Mouse (Mus musculus): ENCODE measurements around the gene Nfic. TPM values are rescaled to one million over a fixed set of nuclear protein-coding genes. Genes with fewer than 3 reads are reported as not detected.

Gene Nfic
- polyA plus RNA-seq, 1 experiment from 2014 or later, result 31.5 TPM

GRCm38 (mm10) chr10:81377793-81378552, 77.5 kb downstream of the Nfic start, which contains the start of gene Fzr1:
Gene Fzr1, minus strand, starts transcription at chr10:81378516.
- peak within 1 kb of the TSS; percentile 82 for H3K4me2 ChIP-seq (replicated peaks)
- peaks cover 29% of the 10 kb centered on the region for H3K4me1 ChIP-seq
- under 1% methylated on average over 58 of the region's 59 CpGs for WGBS

GRCm38 (mm10) chr10:81377362-81377664, 78.1 kb downstream of the Nfic start:
- peaks cover 31% of the 10 kb centered on the region for H3K4me1 ChIP-seq
- no peak overlapping the region for H3K27ac ChIP-seq

More at GRCm38 (mm10) chr10:81377793-81378552, 77.5 kb downstream of the Nfic start, which contains the start of gene Fzr1:
- H3K4me3 ChIP-seq, result peak within 1 kb of the TSS; percentile 88
- no peaks in the 10 kb centered on the region for H3K9me3 ChIP-seq (replicated peaks)
- peaks cover 23% of the 10 kb centered on the region for H3K36me3 ChIP-seq
- H3K9ac ChIP-seq, result peak within 1 kb of the TSS; percentile 96
- peak; percentile 78 for ATAC-seq (ENCODE audit: low FRiP score)
- H3K27me3 ChIP-seq, result no peaks in the 10 kb centered on the region
- peak within 1 kb of the TSS; percentile 85 for H3K27ac ChIP-seq

GRCm38 (mm10) chr10:81376561-81377361, 78.7 kb downstream of the Nfic start:
- Histone ChIP-seq H3K4me1 (peaks cover 29% of the 10 kb centered on the region), H3K27ac (no peak overlapping the region), H3K27me3 (no peaks in the 10 kb centered on the region), H3K36me3 (peaks cover 35% of the 10 kb centered on the region), H3K4me2 (replicated peaks) (peak overlapping the region; percentile 82), H3K4me3 (peak overlapping the region; percentile 88), H3K9me3 (replicated peaks) (no peaks in the 10 kb centered on the region), H3K9ac (peak overlapping the region; percentile 96)
- 40% methylated on average over 6 of the region's 6 CpGs for WGBS
- no peak for ATAC-seq (ENCODE audit: low FRiP score)

More at GRCm38 (mm10) chr10:81377362-81377664, 78.1 kb downstream of the Nfic start:
- Histone ChIP-seq H3K9me3 (replicated peaks) (no peaks in the 10 kb centered on the region), H3K9ac (peak overlapping the region; percentile 96), H3K4me2 (replicated peaks) (peak overlapping the region; percentile 82), H3K36me3 (peaks cover 30% of the 10 kb centered on the region), H3K27me3 (no peaks in the 10 kb centered on the region), H3K4me3 (peak overlapping the region; percentile 88)
- no peak for ATAC-seq (ENCODE audit: low FRiP score)
- WGBS, result 68% methylated on average over 2 of the region's 2 CpGs

GRCm38 (mm10) chr10:81375322-81375721, 80.1 kb downstream of the Nfic start:
- peaks cover 48% of the 10 kb centered on the region for H3K36me3 ChIP-seq
- H3K4me2 ChIP-seq (replicated peaks), result no peak overlapping the region
- ATAC-seq (ENCODE audit: low FRiP score), result no peak
- H3K27me3 ChIP-seq, result no peaks in the 10 kb centered on the region
- no peak overlapping the region for H3K4me3 ChIP-seq
- H3K27ac ChIP-seq, result no peak overlapping the region
- H3K4me1 ChIP-seq, result peaks cover 29% of the 10 kb centered on the region
- no peak overlapping the region for H3K9ac ChIP-seq
- 93% methylated on average over 10 of the region's 10 CpGs for WGBS
- no peaks in the 10 kb centered on the region for H3K9me3 ChIP-seq (replicated peaks)

- Histone ChIP-seq H3K9me3 (replicated peaks) (no peaks in the 10 kb centered on the region), H3K4me1 (peaks cover 39% of the 10 kb centered on the region), H3K9ac (no peak overlapping the region), H3K27ac (0 out of 2 replicates have a peak overlapping the region, but pooled peaks have one; percentile 40), H3K4me2 (replicated peaks) (no peak overlapping the region), H3K27me3 (peaks cover 33% of the 10 kb centered on the region), H3K4me3 (no peak overlapping the region), H3K36me3 (peaks cover 59% of the 10 kb centered on the region)
- 68% methylated on average over 6 of the region's 6 CpGs for WGBS
- ATAC-seq (ENCODE audit: low FRiP score), result no peak
These were observed 88.3 kb downstream of the Nfic start for GRCm38 (mm10) chr10:81367207-81367495.

- Histone ChIP-seq H3K4me2 (replicated peaks) (no peak overlapping the region), H3K27me3 (peaks cover 33% of the 10 kb centered on the region), H3K4me3 (no peak overlapping the region), H3K9ac (no peak overlapping the region), H3K4me1 (peaks cover 39% of the 10 kb centered on the region), H3K9me3 (replicated peaks) (no peaks in the 10 kb centered on the region), H3K36me3 (peaks cover 55% of the 10 kb centered on the region), H3K27ac (peak overlapping the region; percentile 40)
- ATAC-seq (ENCODE audit: low FRiP score), result no peak
- WGBS, result 72% methylated on average over 6 of the region's 6 CpGs
These were observed 88.8 kb downstream of the Nfic start for GRCm38 (mm10) chr10:81366477-81367206.

- ATAC-seq (ENCODE audit: low FRiP score), result peak; percentile 38
- H3K9me3 ChIP-seq (replicated peaks), result no peaks in the 10 kb centered on the region
- H3K4me3 ChIP-seq, result peak within 1 kb of the TSS; percentile 29
- peak within 1 kb of the TSS; percentile 40 for H3K27ac ChIP-seq
- peak within 1 kb of the TSS; percentile 56 for H3K4me2 ChIP-seq (replicated peaks)
- WGBS, result 16% methylated on average over 12 of the region's 12 CpGs
- H3K36me3 ChIP-seq, result peaks cover 48% of the 10 kb centered on the region
- peaks cover 44% of the 10 kb centered on the region for H3K4me1 ChIP-seq
- H3K27me3 ChIP-seq, result peaks cover 33% of the 10 kb centered on the region
- H3K9ac ChIP-seq, result peak within 1 kb of the TSS; percentile 10
These were observed 89.6 kb downstream of the Nfic start, which contains the start of gene 4930404N11Rik for GRCm38 (mm10) chr10:81365672-81366476. Gene 4930404N11Rik, minus strand, starts transcription at chr10:81365816.

GRCm38 (mm10) chr10:81365073-81365472, 90.4 kb downstream of the Nfic start:
- Histone ChIP-seq H3K4me3 (0 out of 2 replicates have a peak overlapping the region, but pooled peaks have one; percentile 29), H3K36me3 (peaks cover 40% of the 10 kb centered on the region), H3K9me3 (replicated peaks) (no peaks in the 10 kb centered on the region), H3K27me3 (peaks cover 34% of the 10 kb centered on the region), H3K4me2 (replicated peaks) (peak overlapping the region; percentile 56; the same call in 1 of the 2 replicates), H3K9ac (no peak overlapping the region; the same call in 1 of the 2 replicates), H3K27ac (no peak overlapping the region), H3K4me1 (peaks cover 49% of the 10 kb centered on the region)
- ATAC-seq (ENCODE audit: low FRiP score), result no peak
- WGBS, result 32% methylated on average over 4 of the region's 4 CpGs

- no peaks in the 10 kb centered on the region for H3K9me3 ChIP-seq (replicated peaks)
- H3K4me3 ChIP-seq, result peak overlapping the region; percentile 29
- H3K27ac ChIP-seq, result no peak overlapping the region
- peaks cover 36% of the 10 kb centered on the region for H3K36me3 ChIP-seq
- peak overlapping the region; percentile 10 for H3K9ac ChIP-seq
- peak overlapping the region; percentile 56 for H3K4me2 ChIP-seq (replicated peaks)
- H3K4me1 ChIP-seq, result peaks cover 51% of the 10 kb centered on the region
- ATAC-seq (ENCODE audit: low FRiP score), result no peak
- H3K27me3 ChIP-seq, result peaks cover 37% of the 10 kb centered on the region
- WGBS, result 7% methylated on average over 28 of the region's 28 CpGs
These were observed 90.8 kb downstream of the Nfic start for GRCm38 (mm10) chr10:81364666-81365065.

- ATAC-seq (ENCODE audit: low FRiP score), result 0 out of 2 replicates have a peak, but pooled peaks have one; percentile 20
- 12% methylated on average over 54 of the region's 54 CpGs for WGBS
- Histone ChIP-seq H3K9ac (peak overlapping the region; percentile 40), H3K9me3 (replicated peaks) (no peaks in the 10 kb centered on the region), H3K4me3 (peak overlapping the region; percentile 29), H3K4me2 (replicated peaks) (peak overlapping the region; percentile 56), H3K27me3 (peaks cover 37% of the 10 kb centered on the region), H3K36me3 (peaks cover 26% of the 10 kb centered on the region), H3K4me1 (peaks cover 56% of the 10 kb centered on the region), H3K27ac (no peak overlapping the region)
These were observed 91.7 kb downstream of the Nfic start for GRCm38 (mm10) chr10:81363436-81364346.
